Mouse (Mus musculus): ENCODE data around the gene Nectin2.

DNA sequence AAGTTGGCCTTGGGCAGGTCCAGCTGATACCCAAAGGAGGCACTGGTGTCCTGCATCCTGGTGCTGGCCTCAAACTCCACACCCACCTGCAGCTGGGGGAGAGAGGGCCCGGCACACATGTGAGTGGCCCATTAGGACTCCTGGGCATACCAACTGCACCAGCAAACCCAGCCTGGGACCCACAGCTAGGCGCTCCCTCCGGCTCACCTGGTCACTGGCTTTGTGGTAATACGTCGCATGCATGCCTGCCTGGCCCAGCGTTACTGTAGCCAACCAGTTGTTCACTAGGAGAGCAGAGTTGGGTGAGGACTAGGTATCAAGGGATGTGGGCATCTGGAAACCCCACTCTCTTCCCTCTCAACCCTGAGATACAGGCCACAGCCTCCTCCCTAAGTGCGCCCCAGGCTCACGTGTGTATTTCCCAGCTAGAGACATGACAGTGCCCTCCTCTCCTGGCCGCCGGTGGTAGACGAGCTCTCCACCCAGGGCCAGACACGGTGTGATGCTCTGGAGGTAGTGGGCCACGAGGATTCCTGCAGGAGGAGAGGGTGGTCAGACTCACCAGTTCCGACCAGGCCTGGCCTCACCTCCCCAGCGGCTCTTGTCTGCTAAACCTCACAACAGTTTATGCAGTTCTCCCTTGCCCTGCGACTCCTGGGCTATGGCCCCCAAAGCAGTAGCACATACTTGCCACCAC lies 47.3 kb downstream of the Nectin2 start:
- no peak for TF ChIP-seq CTCF (IDR thresholded peaks at IDR 0.05; ENCODE audit: control insufficient read depth, insufficient read depth, insufficient replicate concordance, low read depth, low read length)
- TF ChIP-seq POLR2A (IDR thresholded peaks at IDR 0.05; ENCODE audit: control insufficient read depth, low read depth, low read length), result no peak

Data from testis, adult 2 months (tissue).